Mouse (Mus musculus): ENCODE results near the gene Prdm2.
A peak's percentile ranks its signal among the peaks of the same experiment; 100 is the strongest.

Gene Prdm2

DNA sequence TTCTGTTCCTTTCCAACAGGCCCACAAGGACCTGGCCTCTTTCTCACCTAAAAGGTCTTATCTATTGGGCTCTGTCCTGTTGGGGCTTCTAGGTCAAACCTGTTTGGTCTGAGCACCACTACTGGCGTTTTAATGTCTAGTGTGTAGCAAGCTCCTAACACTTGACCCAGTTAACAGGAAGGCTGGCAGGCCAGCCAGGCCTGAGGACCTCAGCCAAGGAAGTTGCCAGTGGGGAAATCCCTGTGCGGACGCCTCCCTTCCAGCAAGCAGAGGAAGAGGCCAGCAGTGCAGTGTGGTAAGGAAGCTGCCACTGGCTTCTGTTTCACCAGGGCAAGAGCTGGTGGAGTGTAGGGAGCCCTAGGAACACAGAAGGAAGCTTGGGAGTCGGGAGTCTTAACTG, 94.0 kb downstream of the Prdm2 start:
- Histone ChIP-seq H3K4me3 (replicated peaks; ENCODE audit: low read length) (no peak overlapping the region), H3K4me1 (replicated peaks; ENCODE audit: low read depth, low read length) (peaks cover 28% of the 10 kb centered on the region), H3K9me3 (ENCODE audit: low read length) (no peaks in the 10 kb centered on the region), H3K36me3 (ENCODE audit: insufficient read depth, low read length) (peaks cover 13% of the 10 kb centered on the region), H3K27me3 (ENCODE audit: insufficient read depth, low read length) (no peaks in the 10 kb centered on the region)
- TF ChIP-seq NANOG (IDR thresholded peaks at IDR 0.05; ENCODE audit: borderline replicate concordance, low read length) (no peak), CTCF (conservative IDR thresholded peaks at IDR 0.05; ENCODE audit: low read length) (no peak), POU5F1 (IDR thresholded peaks at IDR 0.05; ENCODE audit: borderline replicate concordance, low read length) (no peak)

DNA sequence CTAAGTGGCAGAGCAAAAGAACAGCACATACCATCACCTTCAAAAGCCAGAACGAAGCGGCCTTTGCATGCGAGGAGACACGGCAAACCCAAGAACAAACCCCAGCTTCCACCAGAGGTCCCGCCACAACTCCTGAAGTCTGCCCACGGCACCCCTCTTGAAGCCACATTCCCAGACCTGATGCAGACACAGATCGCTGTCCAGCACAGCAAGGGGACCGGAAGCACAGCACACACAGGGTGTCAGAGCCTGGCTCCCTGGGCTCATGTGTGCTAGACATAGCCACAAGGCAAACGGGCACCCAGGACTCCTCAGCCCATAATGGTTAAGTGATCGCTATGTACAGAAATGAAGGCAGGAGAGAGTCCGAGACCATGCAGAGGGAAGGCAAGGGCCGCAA, 96.9 kb downstream of the Prdm2 start:
- TF ChIP-seq POU5F1 (IDR thresholded peaks at IDR 0.05; ENCODE audit: borderline replicate concordance, low read length) = no peak
- no peak for TF ChIP-seq NANOG (IDR thresholded peaks at IDR 0.05; ENCODE audit: borderline replicate concordance, low read length)
- no peak for TF ChIP-seq CTCF (conservative IDR thresholded peaks at IDR 0.05; ENCODE audit: low read length)
- H3K27me3 ChIP-seq (ENCODE audit: insufficient read depth, low read length) = no peaks in the 10 kb centered on the region
- no peaks in the 10 kb centered on the region for H3K9me3 ChIP-seq (ENCODE audit: low read length)
- peaks cover 38% of the 10 kb centered on the region for H3K4me1 ChIP-seq (replicated peaks; ENCODE audit: low read depth, low read length)
- H3K36me3 ChIP-seq (ENCODE audit: insufficient read depth, low read length) = peaks cover 13% of the 10 kb centered on the region
- no peak overlapping the region for H3K4me3 ChIP-seq (replicated peaks; ENCODE audit: low read length)

DNA sequence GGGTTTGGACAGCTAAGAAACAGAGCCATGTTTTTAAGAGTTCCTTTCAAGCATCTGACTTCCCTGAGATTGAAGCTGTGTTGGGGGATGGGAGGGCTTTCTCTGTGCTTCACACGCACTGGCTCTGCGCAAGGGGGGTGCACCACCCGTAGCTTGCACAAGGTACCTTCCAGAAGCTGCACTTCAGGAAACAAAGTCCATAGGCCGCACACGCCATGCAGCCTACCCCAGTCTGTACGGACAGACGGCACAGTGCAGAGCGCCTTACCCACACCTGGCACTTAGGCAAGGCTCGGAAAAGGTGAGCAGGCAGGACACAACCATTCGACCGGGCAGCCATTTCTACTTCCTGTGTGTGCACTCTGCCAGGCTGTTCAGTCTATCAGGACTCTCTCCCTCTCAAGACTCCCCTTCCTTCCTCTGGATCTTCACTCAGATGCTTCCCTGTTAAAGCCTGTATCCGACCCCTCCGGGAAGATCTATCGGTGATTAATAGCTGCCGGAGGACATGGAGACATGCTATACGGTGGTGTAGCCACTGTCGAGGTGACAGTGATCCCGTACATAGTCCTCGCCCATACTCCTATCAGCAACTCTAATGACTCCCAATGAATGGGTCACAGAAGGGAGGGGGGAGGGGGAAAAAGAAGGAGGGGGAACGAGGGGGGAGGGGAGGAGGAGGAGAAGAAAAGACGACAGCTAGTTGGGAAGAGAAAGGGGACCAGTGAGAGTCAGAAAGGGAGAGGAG, 98.4 kb downstream of the Prdm2 start:
- TF ChIP-seq NANOG (IDR thresholded peaks at IDR 0.05; ENCODE audit: borderline replicate concordance, low read length) = no peak
- TF ChIP-seq POU5F1 (IDR thresholded peaks at IDR 0.05; ENCODE audit: borderline replicate concordance, low read length) = no peak
- TF ChIP-seq CTCF (conservative IDR thresholded peaks at IDR 0.05; ENCODE audit: low read length) = no peak
- H3K4me1 ChIP-seq (replicated peaks; ENCODE audit: low read depth, low read length) = peaks cover 38% of the 10 kb centered on the region
- peaks cover 17% of the 10 kb centered on the region; the same call in 1 of the 2 replicates for H3K36me3 ChIP-seq (ENCODE audit: insufficient read depth, low read length)
- no peaks in the 10 kb centered on the region for H3K9me3 ChIP-seq (ENCODE audit: low read length)
- no peak overlapping the region for H3K4me3 ChIP-seq (replicated peaks; ENCODE audit: low read length)
- H3K27me3 ChIP-seq (ENCODE audit: insufficient read depth, low read length) = no peaks in the 10 kb centered on the region

DNA sequence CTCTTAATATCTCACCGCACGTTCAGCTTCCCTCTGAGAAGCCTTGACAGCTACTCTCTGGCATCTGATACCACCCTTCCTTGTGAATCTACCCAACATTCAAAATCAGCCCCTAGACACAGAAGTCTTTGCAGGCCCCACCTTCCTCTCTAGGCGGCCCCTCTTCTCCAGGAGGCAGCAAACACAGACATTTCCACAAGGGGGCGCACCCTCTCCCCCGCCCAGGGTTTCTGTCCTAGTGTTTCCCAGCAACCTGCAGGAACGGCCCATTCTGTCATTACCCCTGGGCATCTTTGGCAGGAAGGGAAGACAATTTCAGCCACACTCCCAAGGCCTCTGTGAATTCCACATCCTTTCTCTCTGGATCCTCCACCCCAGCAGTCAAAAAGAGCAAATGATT, 99.8 kb downstream of the Prdm2 start:
- Histone ChIP-seq H3K27me3 (ENCODE audit: insufficient read depth, low read length) (no peaks in the 10 kb centered on the region), H3K4me1 (replicated peaks; ENCODE audit: low read depth, low read length) (peaks cover 50% of the 10 kb centered on the region), H3K36me3 (ENCODE audit: insufficient read depth, low read length) (peaks cover 14% of the 10 kb centered on the region; the same call in 1 of the 2 replicates), H3K9me3 (ENCODE audit: low read length) (no peaks in the 10 kb centered on the region), H3K4me3 (replicated peaks; ENCODE audit: low read length) (no peak overlapping the region)
- no peak for TF ChIP-seq POU5F1 (IDR thresholded peaks at IDR 0.05; ENCODE audit: borderline replicate concordance, low read length)
- TF ChIP-seq CTCF (conservative IDR thresholded peaks at IDR 0.05; ENCODE audit: low read length) = peak; percentile 90

DNA sequence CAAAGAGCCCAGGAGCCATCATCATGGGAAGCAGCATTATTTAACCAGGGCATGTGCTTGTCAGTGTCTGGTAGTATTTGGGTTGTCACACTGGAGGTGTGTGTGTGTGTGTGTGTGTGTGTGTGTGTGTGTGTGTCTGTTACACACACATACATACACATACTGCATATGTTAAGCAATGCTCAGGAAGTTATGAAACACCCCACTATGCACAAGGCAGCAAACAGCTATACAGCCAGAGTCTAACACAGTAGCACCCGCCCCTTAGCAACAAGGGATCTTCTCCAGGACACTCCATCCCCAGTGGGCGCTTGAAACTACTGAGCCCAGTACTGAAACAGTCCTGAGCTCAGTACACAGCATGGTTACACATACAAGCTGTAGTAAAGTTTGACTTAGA, 100.4 kb downstream of the Prdm2 start:
- Histone ChIP-seq H3K9me3 (ENCODE audit: low read length) (no peaks in the 10 kb centered on the region), H3K4me1 (replicated peaks; ENCODE audit: low read depth, low read length) (peaks cover 54% of the 10 kb centered on the region), H3K36me3 (ENCODE audit: insufficient read depth, low read length) (peaks cover 14% of the 10 kb centered on the region; the same call in 1 of the 2 replicates), H3K27me3 (ENCODE audit: insufficient read depth, low read length) (no peaks in the 10 kb centered on the region), H3K4me3 (replicated peaks; ENCODE audit: low read length) (no peak overlapping the region)
- TF ChIP-seq POU5F1 (IDR thresholded peaks at IDR 0.05; ENCODE audit: borderline replicate concordance, low read length) = no peak
- TF ChIP-seq CTCF (conservative IDR thresholded peaks at IDR 0.05; ENCODE audit: low read length) = no peak
- TF ChIP-seq NANOG (IDR thresholded peaks at IDR 0.05; ENCODE audit: borderline replicate concordance, low read length) = no peak

DNA sequence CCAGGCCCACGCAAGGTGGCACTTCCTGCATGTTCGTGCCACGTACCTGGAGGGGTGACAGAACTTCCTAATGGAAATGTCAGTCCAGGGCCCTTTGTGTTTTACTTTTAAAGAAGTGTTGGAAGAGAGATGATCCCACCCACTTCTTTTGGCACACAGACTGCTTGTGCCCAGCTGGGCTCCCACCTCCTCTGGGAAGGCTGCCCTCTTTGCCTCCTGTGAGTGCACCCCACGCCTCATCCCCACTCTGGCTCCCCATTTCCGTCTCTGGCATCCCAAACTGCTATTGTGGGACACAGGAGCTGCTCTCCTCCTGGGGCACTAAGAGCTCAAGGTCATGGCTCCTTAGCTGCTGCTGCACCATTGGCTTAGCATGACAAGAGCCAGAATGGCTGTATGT, 100.9 kb downstream of the Prdm2 start:
- Histone ChIP-seq H3K4me1 (replicated peaks; ENCODE audit: low read depth, low read length) (peaks cover 59% of the 10 kb centered on the region), H3K9me3 (ENCODE audit: low read length) (no peaks in the 10 kb centered on the region), H3K4me3 (replicated peaks; ENCODE audit: low read length) (no peak overlapping the region), H3K27me3 (ENCODE audit: insufficient read depth, low read length) (no peaks in the 10 kb centered on the region), H3K36me3 (ENCODE audit: insufficient read depth, low read length) (peaks cover 14% of the 10 kb centered on the region; the same call in 1 of the 2 replicates)
- TF ChIP-seq CTCF (conservative IDR thresholded peaks at IDR 0.05; ENCODE audit: low read length) (no peak), POU5F1 (IDR thresholded peaks at IDR 0.05; ENCODE audit: borderline replicate concordance, low read length) (no peak), NANOG (IDR thresholded peaks at IDR 0.05; ENCODE audit: borderline replicate concordance, low read length) (no peak)

DNA sequence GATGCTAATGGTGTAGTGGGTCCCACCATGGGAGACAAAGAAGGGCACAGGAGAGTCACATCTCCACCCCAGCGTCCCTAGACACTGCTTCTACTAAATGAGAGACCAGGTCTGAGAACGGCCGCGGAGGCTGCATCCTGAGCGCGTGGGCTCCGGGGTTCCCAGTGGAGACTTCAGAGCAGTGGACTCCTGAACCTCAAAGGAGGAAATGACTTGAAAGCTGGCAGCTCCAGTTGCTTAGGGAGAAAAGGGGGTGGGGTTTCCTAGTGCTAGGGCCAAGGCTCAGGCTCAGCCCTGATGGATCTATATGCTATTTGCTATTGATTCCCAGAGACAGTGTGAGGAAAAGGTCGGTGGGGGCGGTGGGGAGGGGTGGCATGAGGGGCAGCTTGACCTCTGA, 104.2 kb downstream of the Prdm2 start:
- Histone ChIP-seq H3K9me3 (ENCODE audit: low read length) (no peaks in the 10 kb centered on the region), H3K27me3 (ENCODE audit: insufficient read depth, low read length) (0 out of 2 replicates have a peak, but pooled peaks cover 4% of the 10 kb centered on the region), H3K4me1 (replicated peaks; ENCODE audit: low read depth, low read length) (peaks cover 50% of the 10 kb centered on the region), H3K36me3 (ENCODE audit: insufficient read depth, low read length) (peaks cover 11% of the 10 kb centered on the region; the same call in 1 of the 2 replicates), H3K4me3 (replicated peaks; ENCODE audit: low read length) (no peak overlapping the region)
- TF ChIP-seq CTCF (conservative IDR thresholded peaks at IDR 0.05; ENCODE audit: low read length) = no peak
- no peak for TF ChIP-seq NANOG (IDR thresholded peaks at IDR 0.05; ENCODE audit: borderline replicate concordance, low read length)
- no peak for TF ChIP-seq POU5F1 (IDR thresholded peaks at IDR 0.05; ENCODE audit: borderline replicate concordance, low read length)

DNA sequence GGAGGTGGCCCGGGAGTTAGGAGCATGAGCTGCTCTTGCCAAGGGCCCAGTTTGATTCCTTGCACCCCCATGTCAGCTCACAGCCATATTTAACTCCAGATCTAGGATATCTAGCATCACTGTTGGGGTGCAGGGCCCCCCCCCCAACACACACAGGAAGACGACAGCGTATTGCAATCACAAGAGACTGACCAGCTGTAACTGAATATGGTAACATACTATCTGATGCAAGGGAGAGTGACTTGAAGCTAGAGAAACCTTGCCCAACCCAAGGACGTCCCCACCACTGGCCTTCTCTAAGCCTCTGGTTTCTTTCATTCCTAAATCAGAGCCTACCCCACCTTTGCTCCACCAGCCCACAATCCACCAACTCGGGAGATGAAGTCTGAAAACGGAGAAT, 105.8 kb downstream of the Prdm2 start:
- peaks cover 11% of the 10 kb centered on the region; the same call in 1 of the 2 replicates for H3K36me3 ChIP-seq (ENCODE audit: insufficient read depth, low read length)
- no peak overlapping the region for H3K4me3 ChIP-seq (replicated peaks; ENCODE audit: low read length)
- peaks cover 35% of the 10 kb centered on the region for H3K4me1 ChIP-seq (replicated peaks; ENCODE audit: low read depth, low read length)
- H3K27me3 ChIP-seq (ENCODE audit: insufficient read depth, low read length) = peaks cover 4% of the 10 kb centered on the region; the same call in 1 of the 2 replicates
- no peaks in the 10 kb centered on the region for H3K9me3 ChIP-seq (ENCODE audit: low read length)
- TF ChIP-seq POU5F1 (IDR thresholded peaks at IDR 0.05; ENCODE audit: borderline replicate concordance, low read length) (no peak), NANOG (IDR thresholded peaks at IDR 0.05; ENCODE audit: borderline replicate concordance, low read length) (no peak), CTCF (conservative IDR thresholded peaks at IDR 0.05; ENCODE audit: low read length) (no peak)
